Mouse (Mus musculus): Measurements from ENCODE around the gene 6330403K07Rik.
A peak's percentile ranks its signal among the peaks of the same experiment; 100 is the strongest.

Gene 6330403K07Rik

DNA sequence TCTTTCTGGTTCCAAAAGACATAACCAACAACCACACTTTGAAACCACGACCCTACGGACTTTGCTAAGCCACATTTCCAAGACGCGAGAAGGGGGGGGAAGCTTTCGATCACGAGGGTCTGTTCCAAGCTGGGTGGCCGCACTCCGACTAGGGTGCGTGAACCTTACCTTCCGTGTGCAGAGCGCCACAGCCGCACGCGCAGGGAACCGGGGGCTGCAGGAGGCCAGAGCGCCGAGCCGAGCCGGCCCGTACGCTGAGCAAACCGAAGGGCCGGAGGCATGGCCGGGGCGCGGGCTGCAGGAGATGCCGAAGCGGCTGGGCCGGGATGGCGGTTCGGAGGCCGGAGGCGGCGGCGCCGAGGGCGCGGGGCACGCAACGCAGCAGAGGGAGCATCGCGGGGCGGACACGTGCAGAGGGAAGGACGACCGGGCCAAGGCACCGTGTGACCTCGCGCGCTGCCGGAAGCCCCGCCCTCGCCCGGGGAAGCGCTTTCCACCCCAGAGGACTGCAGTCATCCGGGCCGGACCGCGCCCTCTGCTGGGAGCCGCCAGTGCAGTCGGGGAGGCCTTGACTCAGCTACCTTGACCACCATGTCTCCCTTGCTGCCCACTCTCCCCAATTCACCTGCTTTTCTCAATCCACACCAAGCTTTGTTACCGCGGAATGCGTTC lies 50.6 kb downstream of the 6330403K07Rik start, which contains the start of gene C1qbp:
Gene C1qbp, minus strand, starts transcription at position 470 of the 672 bp plus-strand sequence.
- DNase-seq (ENCODE audit: low read depth, low spot score) = peak; percentile 93

DNA sequence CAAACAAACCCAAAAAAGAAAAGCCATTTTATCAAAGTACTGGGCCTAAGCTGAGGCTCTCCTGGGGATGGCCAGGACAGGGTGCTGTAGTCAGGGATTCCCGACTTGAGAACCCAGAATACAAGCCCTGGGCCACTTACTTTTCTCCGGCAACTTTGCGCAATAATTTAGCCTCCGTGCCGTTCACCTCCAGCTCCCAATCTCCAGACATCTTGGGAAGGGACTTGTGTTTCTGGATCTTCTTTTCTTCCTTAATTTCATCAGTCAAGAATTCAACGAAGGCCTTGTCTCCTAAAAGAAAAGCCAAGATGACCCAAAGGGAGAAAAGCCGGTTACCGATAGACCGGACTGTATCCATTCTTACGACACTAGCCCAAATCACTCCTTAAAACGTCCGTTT lies 51.3 kb downstream of the 6330403K07Rik start:
- DNase-seq (ENCODE audit: low read depth, low spot score) = peak; percentile 40

Measured in A20 (cell line).